ENCODE assay signal across 18 mouse cellular contexts in genomic region chr14:114981120-114981519, GRCm38 (mm10).
DNase-seq lines count a peak whose midpoint lies in the region; ATAC-seq and TF ChIP-seq lines count a peak whose summit lies in the region.
"Had no signal": no experiment of that assay in that cellular context is flagged by ENCODE, and none has a peak within 500 bp of the region (broad histone marks: within the 10 kb centered on the region; RNA-seq: fewer than 3 reads in every experiment).

No protein-coding gene starts in this region.

- H3K9ac ChIP-seq in embryonic facial prominence, embryonic 11.5 days (replicated peaks; ENCODE audit: low read length), result no peak overlapping the region
- no peak overlapping the region for H3K9ac ChIP-seq in hindbrain, postnatal 0 days (replicated peaks; ENCODE audit: low read length)
- H3K9ac ChIP-seq in lung, embryonic 14.5 days, result no peak overlapping the region
- H3K9ac ChIP-seq: embryonic facial prominence, embryonic 12.5 days; hindbrain, embryonic 15.5 days; liver, embryonic 13.5 days; neural tube, embryonic 15.5 days had no signal

- 79% methylated on average over 3 of the region's 3 CpGs for WGBS in embryonic facial prominence, embryonic 11.5 days
- WGBS in embryonic facial prominence, embryonic 10.5 days, result 77% methylated on average over 3 of the region's 3 CpGs
- 62% methylated on average over 3 of the region's 3 CpGs for WGBS in hindbrain, postnatal 0 days
- WGBS in hindbrain, embryonic 10.5 days, result 71% methylated on average over 3 of the region's 3 CpGs
- 71% methylated on average over 3 of the region's 3 CpGs for WGBS in lung, embryonic 14.5 days

- no peak overlapping the region for H3K4me2 ChIP-seq in embryonic facial prominence, embryonic 11.5 days (ENCODE audit: low read depth, low read length)
- H3K4me2 ChIP-seq in hindbrain, postnatal 0 days (ENCODE audit: low read depth, low read length), result no peak overlapping the region
- H3K4me2 ChIP-seq in lung, embryonic 14.5 days, result no peak overlapping the region
- H3K4me2 ChIP-seq: embryonic facial prominence, embryonic 12.5 days; hindbrain, embryonic 15.5 days; liver, embryonic 13.5 days; neural tube, embryonic 15.5 days had no signal

- H3K9me3 ChIP-seq in embryonic facial prominence, embryonic 11.5 days (replicated peaks; ENCODE audit: control insufficient read depth, low read length), result no peaks in the 10 kb centered on the region
- no peaks in the 10 kb centered on the region for H3K9me3 ChIP-seq in embryonic facial prominence, embryonic 10.5 days
- no peaks in the 10 kb centered on the region for H3K9me3 ChIP-seq in hindbrain, postnatal 0 days (ENCODE audit: low read length)
- H3K9me3 ChIP-seq in hindbrain, embryonic 10.5 days, result no peaks in the 10 kb centered on the region
- H3K9me3 ChIP-seq in lung, embryonic 14.5 days (ENCODE audit: low read depth, low read length), result no peaks in the 10 kb centered on the region
- H3K9me3 ChIP-seq: embryonic facial prominence, embryonic 12.5 days; hindbrain, embryonic 15.5 days; liver, embryonic 13.5 days; neural tube, embryonic 15.5 days had no signal

- no peak for ATAC-seq in embryonic facial prominence, embryonic 11.5 days (replicated peaks; ENCODE audit: insufficient number of reproducible peaks, low FRiP score, low TSS enrichment, low read depth)
- no peak for ATAC-seq in hindbrain, postnatal 0 days
- ATAC-seq in lung, embryonic 14.5 days (ENCODE audit: insufficient read depth), result no peak
- ATAC-seq in erythroblast, adult 5-6 weeks (replicated peaks; ENCODE audit: low FRiP score, poor library complexity, severe bottlenecking), result no peak

- no peaks in the 10 kb centered on the region for H3K27me3 ChIP-seq in embryonic facial prominence, embryonic 11.5 days (ENCODE audit: control insufficient read depth, insufficient read depth, low read length)
- H3K27me3 ChIP-seq in embryonic facial prominence, embryonic 10.5 days (replicated peaks; ENCODE audit: low read depth, poor library complexity, severe bottlenecking), result no peaks in the 10 kb centered on the region
- H3K27me3 ChIP-seq in hindbrain, postnatal 0 days (ENCODE audit: insufficient read depth, low read length), result no peaks in the 10 kb centered on the region
- no peaks in the 10 kb centered on the region for H3K27me3 ChIP-seq in hindbrain, embryonic 10.5 days (ENCODE audit: insufficient read depth, poor library complexity, severe bottlenecking)
- H3K27me3 ChIP-seq in lung, embryonic 14.5 days (ENCODE audit: insufficient read depth, low read length), result no peaks in the 10 kb centered on the region
- H3K27me3 ChIP-seq: embryonic facial prominence, embryonic 12.5 days; hindbrain, embryonic 15.5 days; liver, embryonic 13.5 days; neural tube, embryonic 15.5 days had no signal

- DNase-seq in embryonic facial prominence, embryonic 11.5 days (ENCODE audit: low spot score), result peak; percentile 38
- no peak for DNase-seq in embryonic facial prominence, embryonic 10.5 days (ENCODE audit: low spot score)
- peak; percentile 68 for DNase-seq in hindbrain, postnatal 0 days (ENCODE audit: low spot score)
- no peak for DNase-seq in hindbrain, embryonic 10.5 days (ENCODE audit: low spot score)
- peak; percentile 45 for DNase-seq in lung, embryonic 14.5 days
- DNase-seq in lung, postnatal 4 days, result no peak
- DNase-seq in retina, postnatal 1 day, result peak; percentile 6
- DNase-seq: adrenal gland, postnatal 36 days; cerebellum, adult 2 months; heart, adult 18-20 months; liver, embryonic 13.5 days; right cerebral cortex, postnatal 14 days; thymus, postnatal 25 days had no signal

- H3K4me1 ChIP-seq in embryonic facial prominence, embryonic 11.5 days (ENCODE audit: control insufficient read depth, insufficient read depth, low read length), result no peaks in the 10 kb centered on the region
- no peaks in the 10 kb centered on the region for H3K4me1 ChIP-seq in embryonic facial prominence, embryonic 10.5 days
- H3K4me1 ChIP-seq in hindbrain, postnatal 0 days (ENCODE audit: insufficient read depth, low read length), result no peaks in the 10 kb centered on the region
- H3K4me1 ChIP-seq in hindbrain, embryonic 10.5 days (replicated peaks), result no peaks in the 10 kb centered on the region
- no peaks in the 10 kb centered on the region for H3K4me1 ChIP-seq in lung, embryonic 14.5 days (ENCODE audit: insufficient read depth)
- H3K4me1 ChIP-seq: embryonic facial prominence, embryonic 12.5 days; hindbrain, embryonic 15.5 days; liver, embryonic 13.5 days; neural tube, embryonic 15.5 days had no signal

- TF ChIP-seq CTCF in hindbrain, postnatal 0 days (IDR thresholded peaks at IDR 0.05; ENCODE audit: low read depth), result peak; percentile 58
- peak; percentile 41 for TF ChIP-seq CTCF in lung, embryonic 14.5 days (IDR thresholded peaks at IDR 0.05; ENCODE audit: low read depth)

- H3K4me3 ChIP-seq in embryonic facial prominence, embryonic 11.5 days (ENCODE audit: low read depth, low read length), result no peak overlapping the region
- H3K4me3 ChIP-seq in embryonic facial prominence, embryonic 10.5 days, result no peak overlapping the region
- no peak overlapping the region for H3K4me3 ChIP-seq in hindbrain, postnatal 0 days (ENCODE audit: low read length)
- H3K4me3 ChIP-seq in hindbrain, embryonic 10.5 days, result no peak overlapping the region
- no peak overlapping the region for H3K4me3 ChIP-seq in lung, embryonic 14.5 days (ENCODE audit: low read depth, low read length)
- H3K4me3 ChIP-seq: embryonic facial prominence, embryonic 12.5 days; hindbrain, embryonic 15.5 days; liver, embryonic 13.5 days; neural tube, embryonic 15.5 days had no signal

- H3K36me3 ChIP-seq in embryonic facial prominence, embryonic 11.5 days (replicated peaks; ENCODE audit: control insufficient read depth, insufficient read depth, low read depth, low read length), result no peaks in the 10 kb centered on the region
- no peaks in the 10 kb centered on the region for H3K36me3 ChIP-seq in embryonic facial prominence, embryonic 10.5 days (replicated peaks)
- H3K36me3 ChIP-seq in hindbrain, postnatal 0 days (ENCODE audit: insufficient read depth, low read length), result no peaks in the 10 kb centered on the region
- H3K36me3 ChIP-seq in hindbrain, embryonic 10.5 days, result no peaks in the 10 kb centered on the region
- no peaks in the 10 kb centered on the region for H3K36me3 ChIP-seq in lung, embryonic 14.5 days (ENCODE audit: insufficient read depth)
- H3K36me3 ChIP-seq: embryonic facial prominence, embryonic 12.5 days; hindbrain, embryonic 15.5 days; liver, embryonic 13.5 days; neural tube, embryonic 15.5 days had no signal

- no peak overlapping the region for H3K27ac ChIP-seq in embryonic facial prominence, embryonic 11.5 days (replicated peaks; ENCODE audit: low read depth, low read length)
- H3K27ac ChIP-seq in embryonic facial prominence, embryonic 10.5 days (replicated peaks), result no peak overlapping the region
- H3K27ac ChIP-seq in hindbrain, postnatal 0 days, result no peak overlapping the region
- H3K27ac ChIP-seq in hindbrain, embryonic 10.5 days, result no peak overlapping the region
- no peak overlapping the region for H3K27ac ChIP-seq in lung, embryonic 14.5 days (ENCODE audit: low read depth)
- H3K27ac ChIP-seq: embryonic facial prominence, embryonic 12.5 days; hindbrain, embryonic 15.5 days; liver, embryonic 13.5 days; macrophage; neural tube, embryonic 15.5 days had no signal

Comparison
In these comparisons a context has a peak if more than half of its experiments do, and no peak if none do; other contexts are left out.
1. DNase-seq: peak in embryonic facial prominence, embryonic 11.5 days (single experiment), hindbrain, postnatal 0 days (single experiment), lung, embryonic 14.5 days (single experiment) and retina, postnatal 1 day (single experiment); none in embryonic facial prominence, embryonic 10.5 days (single experiment), hindbrain, embryonic 10.5 days (single experiment) and lung, postnatal 4 days (0 of 2).